Mouse (Mus musculus): Measurements from ENCODE around the gene Tfap2e.

DNA sequence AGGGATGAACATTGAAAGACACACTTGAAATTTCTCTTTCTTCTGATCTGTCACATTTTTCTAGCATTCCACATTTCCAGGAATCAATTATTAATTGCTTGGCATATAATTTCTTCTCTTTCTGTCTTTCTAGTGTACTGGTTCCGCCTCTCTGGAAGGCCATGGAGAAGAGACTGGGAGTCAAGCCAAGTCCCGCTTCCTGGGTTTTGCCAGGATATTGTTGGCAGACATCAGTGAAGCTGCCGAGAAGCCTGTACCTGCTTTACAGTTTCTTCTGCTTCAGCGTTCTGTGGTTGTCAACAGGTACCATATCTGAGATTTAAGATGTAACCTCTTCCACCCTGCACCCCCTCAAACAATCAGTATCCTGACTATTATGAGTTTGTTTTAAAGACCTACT lies 20.7 kb upstream of the Tfap2e start:
- TF ChIP-seq GATA1 (IDR thresholded peaks at IDR 0.05; ENCODE audit: borderline replicate concordance, low read length), result no peak
- no peak for TF ChIP-seq FLI1 (IDR thresholded peaks at IDR 0.05; ENCODE audit: low read length)
